Comparison of ENCODE assay signal across 19 mouse cellular contexts in genomic region chr2:60021138-60021537, GRCm38 (mm10).
"Had no signal": no experiment of that assay in that cellular context is flagged by ENCODE, and none has a peak within 500 bp of the region (broad histone marks: within the 10 kb centered on the region; RNA-seq: fewer than 3 reads in every experiment).

No protein-coding gene starts in this region.

- H3K4me3 ChIP-seq: liver, embryonic 13.5 days; lung, embryonic 15.5 days; megakaryocyte, embryonic 14.5 days; midbrain, embryonic 12.5 days; neural tube, embryonic 13.5 days; stomach, embryonic 15.5 days had no signal

- H3K9me3 ChIP-seq: liver, embryonic 13.5 days; lung, embryonic 15.5 days; megakaryocyte, embryonic 14.5 days; midbrain, embryonic 12.5 days; neural tube, embryonic 13.5 days; stomach, embryonic 15.5 days had no signal

- H3K4me2 ChIP-seq: liver, embryonic 13.5 days; lung, embryonic 15.5 days; midbrain, embryonic 12.5 days; neural tube, embryonic 13.5 days; stomach, embryonic 15.5 days had no signal

- ATAC-seq: liver, postnatal 0 days; midbrain, embryonic 16.5 days had no signal

- H3K9ac ChIP-seq: liver, embryonic 13.5 days; liver, postnatal 0 days; lung, embryonic 15.5 days; midbrain, embryonic 12.5 days; neural tube, embryonic 13.5 days; stomach, embryonic 15.5 days had no signal

- H3K27ac ChIP-seq: kidney, postnatal 0 days; liver, embryonic 13.5 days; lung, embryonic 15.5 days; midbrain, embryonic 12.5 days; neural tube, embryonic 13.5 days; stomach, embryonic 15.5 days had no signal

- H3K27me3 ChIP-seq: liver, embryonic 13.5 days; lung, embryonic 15.5 days; megakaryocyte, embryonic 14.5 days; midbrain, embryonic 12.5 days; neural tube, embryonic 13.5 days; stomach, embryonic 15.5 days had no signal

- H3K4me1 ChIP-seq: liver, embryonic 13.5 days; lung, embryonic 15.5 days; stomach, embryonic 15.5 days had no signal

- DNase-seq: kidney, adult 9 months; kidney, postnatal 36 days; left cerebral cortex, postnatal 4 days; liver; liver, embryonic 13.5 days; liver, postnatal 0 days; lung, postnatal 14 days; retina, postnatal 1 day; right cerebral cortex, postnatal 4 days; spleen, adult 18-20 months; thymus, adult 2 months; thymus, postnatal 25 days had no signal

- H3K36me3 ChIP-seq: liver, embryonic 13.5 days; lung, embryonic 15.5 days; midbrain, embryonic 12.5 days; neural tube, embryonic 13.5 days; stomach, embryonic 15.5 days had no signal
